Mouse (Mus musculus): ENCODE measurements around the gene Acsm3. TPM values are rescaled to one million over a fixed set of nuclear protein-coding genes. Genes with fewer than 3 reads are reported as not detected.

Acsm3 gene
- polyA plus RNA-seq, 1 experiment from 2014 or later, result 0.25 TPM

- Histone ChIP-seq H3K36me3 (ENCODE audit: control insufficient read depth, insufficient read depth, low read length) (peaks cover 8% of the 10 kb centered on the region), H3K27ac (replicated peaks; ENCODE audit: low read depth, low read length) (no peak overlapping the region), H3K9me3 (ENCODE audit: control insufficient read depth, low read length) (no peaks in the 10 kb centered on the region), H3K4me2 (ENCODE audit: low read depth, severe bottlenecking) (no peak overlapping the region), H3K4me1 (ENCODE audit: control insufficient read depth, insufficient read depth, low read length) (no peaks in the 10 kb centered on the region), H3K27me3 (ENCODE audit: control insufficient read depth, insufficient read depth, low read length) (no peaks in the 10 kb centered on the region), H3K9ac (ENCODE audit: low read length) (no peak overlapping the region), H3K4me3 (ENCODE audit: low read depth, low read length) (no peak overlapping the region)
- 91% methylated on average over 2 of the region's 2 CpGs for WGBS
- no peak for DNase-seq (ENCODE audit: low spot score)
- ATAC-seq (ENCODE audit: insufficient number of reproducible peaks, low FRiP score, low TSS enrichment, low read depth), result no peak
Measured at GRCm38 (mm10) chr7:119783453-119783852, 22.7 kb downstream of the Acsm3 start.

- no peak overlapping the region for H3K9ac ChIP-seq (ENCODE audit: low read length)
- peaks cover 8% of the 10 kb centered on the region for H3K36me3 ChIP-seq (ENCODE audit: control insufficient read depth, insufficient read depth, low read length)
- H3K27ac ChIP-seq (replicated peaks; ENCODE audit: low read depth, low read length), result no peak overlapping the region
- ATAC-seq (ENCODE audit: insufficient number of reproducible peaks, low FRiP score, low TSS enrichment, low read depth) (no peak), DNase-seq (ENCODE audit: low spot score) (no peak)
- no peaks in the 10 kb centered on the region for H3K27me3 ChIP-seq (ENCODE audit: control insufficient read depth, insufficient read depth, low read length)
- WGBS, result 94% methylated on average over 5 of the region's 5 CpGs
- no peak overlapping the region for H3K4me3 ChIP-seq (ENCODE audit: low read depth, low read length)
- no peaks in the 10 kb centered on the region for H3K9me3 ChIP-seq (ENCODE audit: control insufficient read depth, low read length)
- no peak overlapping the region for H3K4me2 ChIP-seq (ENCODE audit: low read depth, severe bottlenecking)
- H3K4me1 ChIP-seq (ENCODE audit: control insufficient read depth, insufficient read depth, low read length), result no peaks in the 10 kb centered on the region
Measured at GRCm38 (mm10) chr7:119784908-119785307, 24.2 kb downstream of the Acsm3 start.

- WGBS, result 92% methylated on average over 3 of the region's 3 CpGs
- H3K4me2 ChIP-seq (ENCODE audit: low read depth, severe bottlenecking), result no peak overlapping the region
- no peak overlapping the region for H3K9ac ChIP-seq (ENCODE audit: low read length)
- no peak overlapping the region for H3K4me3 ChIP-seq (ENCODE audit: low read depth, low read length)
- H3K4me1 ChIP-seq (ENCODE audit: control insufficient read depth, insufficient read depth, low read length), result no peaks in the 10 kb centered on the region; the same call in 1 of the 2 replicates
- peaks cover 8% of the 10 kb centered on the region for H3K36me3 ChIP-seq (ENCODE audit: control insufficient read depth, insufficient read depth, low read length)
- DNase-seq (ENCODE audit: low spot score) (no peak), ATAC-seq (ENCODE audit: insufficient number of reproducible peaks, low FRiP score, low TSS enrichment, low read depth) (no peak)
- H3K27ac ChIP-seq (replicated peaks; ENCODE audit: low read depth, low read length), result no peak overlapping the region
- H3K9me3 ChIP-seq (ENCODE audit: control insufficient read depth, low read length), result no peaks in the 10 kb centered on the region
- H3K27me3 ChIP-seq (ENCODE audit: control insufficient read depth, insufficient read depth, low read length), result no peaks in the 10 kb centered on the region
Measured at GRCm38 (mm10) chr7:119789024-119789423, 28.3 kb downstream of the Acsm3 start.

- peak within 1 kb of the TSS; percentile 68 for H3K4me3 ChIP-seq (ENCODE audit: low read depth, low read length)
- DNase-seq (ENCODE audit: low spot score) (peak; percentile 95), ATAC-seq (ENCODE audit: insufficient number of reproducible peaks, low FRiP score, low TSS enrichment, low read depth) (peak; percentile 99)
- no peaks in the 10 kb centered on the region for H3K27me3 ChIP-seq (ENCODE audit: control insufficient read depth, insufficient read depth, low read length)
- WGBS, result under 1% methylated on average over 53 of the region's 53 CpGs
- no peaks in the 10 kb centered on the region; the same call in 1 of the 2 replicates for H3K36me3 ChIP-seq (ENCODE audit: control insufficient read depth, insufficient read depth, low read length)
- peaks cover 2% of the 10 kb centered on the region; the same call in 1 of the 2 replicates for H3K4me1 ChIP-seq (ENCODE audit: control insufficient read depth, insufficient read depth, low read length)
- H3K9me3 ChIP-seq (ENCODE audit: control insufficient read depth, low read length), result no peaks in the 10 kb centered on the region
- H3K4me2 ChIP-seq (ENCODE audit: low read depth, severe bottlenecking), result peak within 1 kb of the TSS; percentile 71
- H3K9ac ChIP-seq (ENCODE audit: low read length), result peak within 1 kb of the TSS; percentile 88
- H3K27ac ChIP-seq (replicated peaks; ENCODE audit: low read depth, low read length), result peak within 1 kb of the TSS; percentile 70
Measured at GRCm38 (mm10) chr7:119793586-119794250, 33.0 kb downstream of the Acsm3 start, which contains the start of the genes Rexo5 and Eri2. Rexo5 (plus strand) TSS chr7:119794006. Eri2 (minus strand) TSS chr7:119794058.

- ATAC-seq (ENCODE audit: insufficient number of reproducible peaks, low FRiP score, low TSS enrichment, low read depth) (peak; percentile 81), DNase-seq (ENCODE audit: low spot score) (no peak)
- Histone ChIP-seq H3K4me3 (ENCODE audit: low read depth, low read length) (peak overlapping the region; percentile 68), H3K4me2 (ENCODE audit: low read depth, severe bottlenecking) (peak overlapping the region; percentile 71), H3K4me1 (ENCODE audit: control insufficient read depth, insufficient read depth, low read length) (peaks cover 2% of the 10 kb centered on the region; the same call in 1 of the 2 replicates), H3K36me3 (ENCODE audit: control insufficient read depth, insufficient read depth, low read length) (no peaks in the 10 kb centered on the region; the same call in 1 of the 2 replicates), H3K9me3 (ENCODE audit: control insufficient read depth, low read length) (no peaks in the 10 kb centered on the region), H3K27me3 (ENCODE audit: control insufficient read depth, insufficient read depth, low read length) (no peaks in the 10 kb centered on the region), H3K27ac (replicated peaks; ENCODE audit: low read depth, low read length) (peak overlapping the region; percentile 70), H3K9ac (ENCODE audit: low read length) (peak overlapping the region; percentile 88)
- WGBS, result 0% methylated on average over 21 of the region's 21 CpGs
Measured at GRCm38 (mm10) chr7:119794251-119794638, 33.5 kb downstream of the Acsm3 start.

- no peak overlapping the region for H3K4me3 ChIP-seq (ENCODE audit: low read depth, low read length)
- no peak for ATAC-seq (ENCODE audit: insufficient number of reproducible peaks, low FRiP score, low TSS enrichment, low read depth)
Measured at GRCm38 (mm10) chr7:119795311-119795710, 34.6 kb downstream of the Acsm3 start.

GRCm38 (mm10) chr7:119800488-119800887 lies 39.8 kb downstream of the Acsm3 start:
- H3K27ac ChIP-seq (replicated peaks; ENCODE audit: low read depth, low read length), result no peak overlapping the region
- H3K27me3 ChIP-seq (ENCODE audit: control insufficient read depth, insufficient read depth, low read length), result no peaks in the 10 kb centered on the region
- DNase-seq (ENCODE audit: low spot score) (no peak), ATAC-seq (ENCODE audit: insufficient number of reproducible peaks, low FRiP score, low TSS enrichment, low read depth) (no peak)
- no peaks in the 10 kb centered on the region for H3K36me3 ChIP-seq (ENCODE audit: control insufficient read depth, insufficient read depth, low read length)
- no peak overlapping the region for H3K4me3 ChIP-seq (ENCODE audit: low read depth, low read length)
- 92% methylated on average over 3 of the region's 3 CpGs for WGBS
- H3K4me1 ChIP-seq (ENCODE audit: control insufficient read depth, insufficient read depth, low read length), result no peaks in the 10 kb centered on the region
- H3K4me2 ChIP-seq (ENCODE audit: low read depth, severe bottlenecking), result no peak overlapping the region
- no peak overlapping the region for H3K9ac ChIP-seq (ENCODE audit: low read length)
- H3K9me3 ChIP-seq (ENCODE audit: control insufficient read depth, low read length), result no peaks in the 10 kb centered on the region

More at GRCm38 (mm10) chr7:119795311-119795710, 34.6 kb downstream of the Acsm3 start:
- H3K4me1 ChIP-seq (ENCODE audit: control insufficient read depth, insufficient read depth, low read length), result peaks cover 2% of the 10 kb centered on the region; the same call in 1 of the 2 replicates
- H3K4me2 ChIP-seq (ENCODE audit: low read depth, severe bottlenecking), result peak overlapping the region; percentile 31; the same call in 1 of the 2 replicates
- H3K9me3 ChIP-seq (ENCODE audit: control insufficient read depth, low read length), result no peaks in the 10 kb centered on the region
- H3K9ac ChIP-seq (ENCODE audit: low read length), result no peak overlapping the region
- no peaks in the 10 kb centered on the region for H3K27me3 ChIP-seq (ENCODE audit: control insufficient read depth, insufficient read depth, low read length)
- H3K36me3 ChIP-seq (ENCODE audit: control insufficient read depth, insufficient read depth, low read length), result no peaks in the 10 kb centered on the region
- no peak for DNase-seq (ENCODE audit: low spot score)
- H3K27ac ChIP-seq (replicated peaks; ENCODE audit: low read depth, low read length), result no peak overlapping the region

GRCm38 (mm10) chr7:119800991-119801390 lies 40.3 kb downstream of the Acsm3 start:
- Histone ChIP-seq H3K4me2 (ENCODE audit: low read depth, severe bottlenecking) (no peak overlapping the region), H3K36me3 (ENCODE audit: control insufficient read depth, insufficient read depth, low read length) (no peaks in the 10 kb centered on the region; the same call in 1 of the 2 replicates), H3K4me1 (ENCODE audit: control insufficient read depth, insufficient read depth, low read length) (no peaks in the 10 kb centered on the region), H3K27me3 (ENCODE audit: control insufficient read depth, insufficient read depth, low read length) (no peaks in the 10 kb centered on the region), H3K9ac (ENCODE audit: low read length) (no peak overlapping the region), H3K4me3 (ENCODE audit: low read depth, low read length) (no peak overlapping the region), H3K27ac (replicated peaks; ENCODE audit: low read depth, low read length) (no peak overlapping the region), H3K9me3 (ENCODE audit: control insufficient read depth, low read length) (no peaks in the 10 kb centered on the region)
- 80% methylated on average over 3 of the region's 3 CpGs for WGBS
- ATAC-seq (ENCODE audit: insufficient number of reproducible peaks, low FRiP score, low TSS enrichment, low read depth) (no peak), DNase-seq (ENCODE audit: low spot score) (no peak)
